Mouse (Mus musculus) heart, embryonic 13.5 days (tissue): ENCODE results near the gene Hivep3. TPM values are rescaled to one million over a fixed set of nuclear protein-coding genes. Genes with fewer than 3 reads are reported as not detected.

Experiments used
- ATAC-seq: fragments of 200-750 bp; cut with Nextera tagmentation; 2 replicates; pipeline ENCODE4 v1.8.0; 2017; ENCODE audit warnings: moderate TSS enrichment; ENCODE audit not compliant: insufficient number of reproducible peaks, low FRiP score, low TSS enrichment; ENCODE audit errors: extremely low read depth
- H3K27ac ChIP-seq: fragments of 300-500 bp; sonication (generic); replicated peaks from 2 replicates; pipeline ENCODE4 v1.5.1; 2015; ENCODE audit warnings: moderate library complexity, mild to moderate bottlenecking, inconsistent platforms
- H3K27me3 ChIP-seq: fragments of 300-500 bp; sonication (generic); replicated peaks from 2 replicates; pipeline ENCODE4 v1.6.1; 2015; ENCODE audit warnings: mild to moderate bottlenecking, inconsistent platforms
- H3K36me3 ChIP-seq: fragments of 300-500 bp; sonication (generic); 2 replicates; pipeline ENCODE4 v1.6.1; 2015; ENCODE audit warnings: mild to moderate bottlenecking, inconsistent platforms
- H3K4me1 ChIP-seq: fragments of 300-500 bp; sonication (generic); 2 replicates; pipeline ENCODE4 v1.6.1; 2015; ENCODE audit warnings: inconsistent platforms
- H3K4me2 ChIP-seq: fragments of 300-500 bp; sonication (generic); 2 replicates; pipeline ENCODE4 v1.6.1; 2015; ENCODE audit warnings: inconsistent platforms, mild to moderate bottlenecking, moderate library complexity
- H3K4me3 ChIP-seq: fragments of 300-500 bp; sonication (generic); 2 replicates; pipeline ENCODE4 v1.5.1; 2015; ENCODE audit warnings: moderate library complexity, mild to moderate bottlenecking, inconsistent platforms
- H3K9ac ChIP-seq: fragments of 300-500 bp; sonication (generic); 2 replicates; pipeline ENCODE4 v1.6.1; 2015; ENCODE audit warnings: inconsistent platforms, mild to moderate bottlenecking, moderate library complexity
- H3K9me3 ChIP-seq: fragments of 300-500 bp; sonication (generic); 2 replicates; pipeline ENCODE4 v1.6.1; 2016; ENCODE audit warnings: inconsistent platforms
- WGBS: fragments of 180-500 bp; shearing (Covaris S2); methylation state at CpG from one replicate; pipeline ENCODE4 v1.1.7; 2015; ENCODE audit warnings: mixed read lengths; 5-methylcytosine and 5-hydroxymethylcytosine counted together
- polyA plus RNA-seq: library from polyadenylated mRNA; unstranded; fragments of >200 nt; fragmentation: Nextera tagmentation; extraction: Ambion mirVana; gene quantifications from 2 replicates; pipeline ENCODE4 v1.2.1, GENCODE M21; 2015

Hivep3 gene
- polyA plus RNA-seq, 1 experiment from 2014 or later, result 5.0 TPM

- WGBS, result 83% methylated on average over 3 of the region's 3 CpGs
Measured at GRCm38 (mm10) chr4:120049857-120050256, 316.3 kb downstream of the Hivep3 start.

GRCm38 (mm10) chr4:120052481-120052880, 318.9 kb downstream of the Hivep3 start:
- H3K27me3 ChIP-seq, result no peaks in the 10 kb centered on the region
- no peak overlapping the region for H3K9ac ChIP-seq
- ATAC-seq, result no peak
- no peak overlapping the region for H3K4me3 ChIP-seq
- H3K27ac ChIP-seq, result no peak overlapping the region
- no peaks in the 10 kb centered on the region for H3K9me3 ChIP-seq
- H3K4me1 ChIP-seq, result peaks cover under 1% of the 10 kb centered on the region
- no peak overlapping the region for H3K4me2 ChIP-seq
- no peaks in the 10 kb centered on the region for H3K36me3 ChIP-seq

More at GRCm38 (mm10) chr4:120049857-120050256, 316.3 kb downstream of the Hivep3 start:
- peaks cover 22% of the 10 kb centered on the region for H3K4me1 ChIP-seq
- ATAC-seq, result no peak
- no peaks in the 10 kb centered on the region for H3K36me3 ChIP-seq
- H3K27ac ChIP-seq, result no peak overlapping the region
- no peak overlapping the region for H3K4me2 ChIP-seq
- H3K4me3 ChIP-seq, result no peak overlapping the region
- H3K9me3 ChIP-seq, result no peaks in the 10 kb centered on the region
- no peaks in the 10 kb centered on the region for H3K27me3 ChIP-seq
- H3K9ac ChIP-seq, result no peak overlapping the region

GRCm38 (mm10) chr4:120053026-120054005, 319.7 kb downstream of the Hivep3 start:
- H3K9ac ChIP-seq, result no peak overlapping the region
- 90% methylated on average over 11 of the region's 11 CpGs for WGBS
- no peak overlapping the region for H3K27ac ChIP-seq
- no peak overlapping the region for H3K4me3 ChIP-seq
- no peaks in the 10 kb centered on the region for H3K9me3 ChIP-seq
- H3K4me2 ChIP-seq, result no peak overlapping the region
- H3K4me1 ChIP-seq, result no peaks in the 10 kb centered on the region
- no peaks in the 10 kb centered on the region for H3K27me3 ChIP-seq
- no peaks in the 10 kb centered on the region for H3K36me3 ChIP-seq
- no peak for ATAC-seq

GRCm38 (mm10) chr4:120054145-120054544, 320.6 kb downstream of the Hivep3 start:
- Histone ChIP-seq H3K9me3 (no peaks in the 10 kb centered on the region), H3K4me3 (no peak overlapping the region), H3K27me3 (no peaks in the 10 kb centered on the region), H3K4me1 (0 out of 2 replicates have a peak, but pooled peaks cover 4% of the 10 kb centered on the region), H3K36me3 (no peaks in the 10 kb centered on the region), H3K27ac (no peak overlapping the region), H3K9ac (no peak overlapping the region), H3K4me2 (no peak overlapping the region)
- ATAC-seq, result no peak
- 59% methylated on average over 9 of the region's 9 CpGs for WGBS

GRCm38 (mm10) chr4:120056451-120056850, 322.9 kb downstream of the Hivep3 start:
- H3K4me2 ChIP-seq, result no peak overlapping the region
- H3K9me3 ChIP-seq, result no peaks in the 10 kb centered on the region
- H3K36me3 ChIP-seq, result no peaks in the 10 kb centered on the region
- 86% methylated on average over 9 of the region's 9 CpGs for WGBS
- 0 out of 2 replicates have a peak, but pooled peaks cover 4% of the 10 kb centered on the region for H3K4me1 ChIP-seq
- no peak overlapping the region for H3K27ac ChIP-seq
- H3K27me3 ChIP-seq, result no peaks in the 10 kb centered on the region
- no peak overlapping the region for H3K4me3 ChIP-seq
- H3K9ac ChIP-seq, result no peak overlapping the region
- no peak for ATAC-seq

GRCm38 (mm10) chr4:120057529-120057928, 323.9 kb downstream of the Hivep3 start:
- Histone ChIP-seq H3K27ac (no peak overlapping the region), H3K36me3 (no peaks in the 10 kb centered on the region), H3K4me1 (0 out of 2 replicates have a peak, but pooled peaks cover 4% of the 10 kb centered on the region), H3K4me2 (no peak overlapping the region), H3K27me3 (0 out of 2 replicates have a peak, but pooled peaks cover 3% of the 10 kb centered on the region), H3K9me3 (no peaks in the 10 kb centered on the region), H3K4me3 (no peak overlapping the region), H3K9ac (no peak overlapping the region)
- ATAC-seq, result no peak
- WGBS, result 77% methylated on average over 8 of the region's 8 CpGs

- Histone ChIP-seq H3K27me3 (0 out of 2 replicates have a peak, but pooled peaks cover 3% of the 10 kb centered on the region), H3K9me3 (no peaks in the 10 kb centered on the region), H3K4me1 (0 out of 2 replicates have a peak, but pooled peaks cover 4% of the 10 kb centered on the region), H3K36me3 (no peaks in the 10 kb centered on the region), H3K4me3 (no peak overlapping the region), H3K9ac (no peak overlapping the region), H3K4me2 (no peak overlapping the region), H3K27ac (no peak overlapping the region)
- WGBS, result 71% methylated on average over 3 of the region's 3 CpGs
- ATAC-seq, result no peak
Measured at GRCm38 (mm10) chr4:120058157-120058556, 324.6 kb downstream of the Hivep3 start.

- Histone ChIP-seq H3K4me2 (no peak overlapping the region), H3K4me3 (no peak overlapping the region), H3K9ac (no peak overlapping the region), H3K27ac (no peak overlapping the region), H3K9me3 (no peaks in the 10 kb centered on the region), H3K27me3 (0 out of 2 replicates have a peak, but pooled peaks cover 3% of the 10 kb centered on the region), H3K4me1 (0 out of 2 replicates have a peak, but pooled peaks cover 4% of the 10 kb centered on the region), H3K36me3 (no peaks in the 10 kb centered on the region)
- ATAC-seq, result no peak
- WGBS, result 63% methylated on average over 10 of the region's 10 CpGs
Measured at GRCm38 (mm10) chr4:120058794-120059193, 325.2 kb downstream of the Hivep3 start.

GRCm38 (mm10) chr4:120061727-120062126, 328.1 kb downstream of the Hivep3 start:
- H3K36me3 ChIP-seq, result no peaks in the 10 kb centered on the region
- H3K4me1 ChIP-seq, result peaks cover 8% of the 10 kb centered on the region; the same call in 1 of the 2 replicates
- H3K9me3 ChIP-seq, result no peaks in the 10 kb centered on the region
- H3K4me2 ChIP-seq, result no peak overlapping the region
- H3K9ac ChIP-seq, result no peak overlapping the region
- 0 out of 2 replicates have a peak, but pooled peaks cover 3% of the 10 kb centered on the region for H3K27me3 ChIP-seq
- WGBS, result 78% methylated on average over 6 of the region's 6 CpGs
- no peak for ATAC-seq
- no peak overlapping the region for H3K27ac ChIP-seq
- no peak overlapping the region for H3K4me3 ChIP-seq

GRCm38 (mm10) chr4:120062198-120062597, 328.6 kb downstream of the Hivep3 start:
- WGBS, result 66% methylated on average over 6 of the region's 6 CpGs
- H3K4me2 ChIP-seq, result no peak overlapping the region
- H3K27ac ChIP-seq, result no peak overlapping the region
- H3K4me1 ChIP-seq, result peaks cover 8% of the 10 kb centered on the region; the same call in 1 of the 2 replicates
- no peaks in the 10 kb centered on the region for H3K36me3 ChIP-seq
- H3K9me3 ChIP-seq, result no peaks in the 10 kb centered on the region
- no peak for ATAC-seq
- H3K9ac ChIP-seq, result no peak overlapping the region
- 0 out of 2 replicates have a peak, but pooled peaks cover 3% of the 10 kb centered on the region for H3K27me3 ChIP-seq
- no peak overlapping the region for H3K4me3 ChIP-seq

- Histone ChIP-seq H3K4me2 (no peak overlapping the region), H3K9me3 (no peaks in the 10 kb centered on the region), H3K4me1 (peaks cover 8% of the 10 kb centered on the region; the same call in 1 of the 2 replicates), H3K27ac (no peak overlapping the region), H3K4me3 (no peak overlapping the region), H3K36me3 (no peaks in the 10 kb centered on the region), H3K9ac (no peak overlapping the region), H3K27me3 (0 out of 2 replicates have a peak, but pooled peaks cover 3% of the 10 kb centered on the region)
- no peak for ATAC-seq
- WGBS, result 79% methylated on average over 11 of the region's 11 CpGs
Measured at GRCm38 (mm10) chr4:120062754-120063153, 329.2 kb downstream of the Hivep3 start.
